Mouse (Mus musculus) midbrain, postnatal 0 days (tissue): Measurements from ENCODE around the gene 4930404N11Rik. TPM values are rescaled to one million over a fixed set of nuclear protein-coding genes. Genes with fewer than 3 reads are reported as not detected.

Experiments
- ATAC-seq: fragments of 200-750 bp; cut with Nextera tagmentation; 2 replicates; pipeline ENCODE4 v1.8.0; 2017; ENCODE audit warnings: moderate number of reproducible peaks, mild to moderate bottlenecking, moderate TSS enrichment, moderate library complexity; ENCODE audit not compliant: low FRiP score
- DNase-seq: peaks from one replicate; pipeline ENCODE4 v3.0.0-alpha.2; 2015; ENCODE audit warnings: low spot score
- H3K27ac ChIP-seq: fragments of 300-500 bp; sonication (generic); 2 replicates; pipeline ENCODE4 v1.5.1; 2014; ENCODE audit warnings: low read depth, mild to moderate bottlenecking, low read length, mixed read lengths
- H3K27me3 ChIP-seq: fragments of 300-500 bp; sonication (generic); 2 replicates; pipeline ENCODE4 v1.6.1; 2014; ENCODE audit warnings: low read length, control low read depth, mixed read lengths; ENCODE audit not compliant: insufficient read depth
- H3K36me3 ChIP-seq: fragments of 300-500 bp; sonication (generic); 2 replicates; pipeline ENCODE4 v1.6.1; 2014; ENCODE audit warnings: low read length, control low read depth, mixed read lengths; ENCODE audit not compliant: insufficient read depth
- H3K4me1 ChIP-seq: fragments of 300-500 bp; sonication (generic); 2 replicates; pipeline ENCODE4 v1.6.1; 2014; ENCODE audit warnings: mild to moderate bottlenecking, control low read depth, antibody characterized with exemption, low read length, mixed read lengths; ENCODE audit not compliant: insufficient read depth
- H3K4me2 ChIP-seq: fragments of 300-500 bp; sonication (generic); 2 replicates; pipeline ENCODE4 v1.6.1; 2014; ENCODE audit warnings: low read depth, mild to moderate bottlenecking, low read length, mixed read lengths; ENCODE audit not compliant: poor library complexity, severe bottlenecking
- H3K4me3 ChIP-seq: fragments of 300-500 bp; sonication (generic); 2 replicates; pipeline ENCODE4 v1.5.1; 2014; ENCODE audit warnings: low read depth, mild to moderate bottlenecking, low read length, moderate library complexity
- H3K9ac ChIP-seq: fragments of 300-500 bp; sonication (generic); replicated peaks from 2 replicates; pipeline ENCODE4 v1.6.1; 2014; ENCODE audit warnings: mild to moderate bottlenecking, low read length, moderate library complexity, mixed read lengths; ENCODE audit not compliant: poor library complexity, severe bottlenecking
- H3K9me3 ChIP-seq: fragments of 300-500 bp; sonication (generic); 2 replicates; pipeline ENCODE4 v1.6.1; 2016; ENCODE audit warnings: low read length, control low read depth
- CTCF ChIP-seq: IDR thresholded peaks from 2 replicates; pipeline ENCODE4 v1.5.1; 2016; ENCODE audit warnings: antibody characterized with exemption, mild to moderate bottlenecking
- whole genome bisulfite sequencing: fragments of 180-500 bp; shearing (Covaris S2); extraction: QIAGEN DNeasy Blood & Tissue Kit; methylation state at CpG from one replicate; pipeline ENCODE4 v1.1.7; 2014; 5-methylcytosine and 5-hydroxymethylcytosine counted together
- polyA plus RNA-seq: library from polyadenylated mRNA; unstranded; fragments of >200 nt; fragmentation: Nextera tagmentation; extraction: Ambion mirVana; gene quantifications from 2 replicates; pipeline ENCODE4 v1.2.1, GENCODE M21; 2015
- total RNA-seq: library from RNA; depleted of rRNA; stranded (reverse); fragments of >200 nt; gene quantifications from 2 replicates; pipeline ENCODE4 v1.2.3, GENCODE M21; 2014

Gene 4930404N11Rik
- total and polyA plus RNA-seq, 2 experiments from 2014 or later: 0.47 TPM; not detected in 1

DNA sequence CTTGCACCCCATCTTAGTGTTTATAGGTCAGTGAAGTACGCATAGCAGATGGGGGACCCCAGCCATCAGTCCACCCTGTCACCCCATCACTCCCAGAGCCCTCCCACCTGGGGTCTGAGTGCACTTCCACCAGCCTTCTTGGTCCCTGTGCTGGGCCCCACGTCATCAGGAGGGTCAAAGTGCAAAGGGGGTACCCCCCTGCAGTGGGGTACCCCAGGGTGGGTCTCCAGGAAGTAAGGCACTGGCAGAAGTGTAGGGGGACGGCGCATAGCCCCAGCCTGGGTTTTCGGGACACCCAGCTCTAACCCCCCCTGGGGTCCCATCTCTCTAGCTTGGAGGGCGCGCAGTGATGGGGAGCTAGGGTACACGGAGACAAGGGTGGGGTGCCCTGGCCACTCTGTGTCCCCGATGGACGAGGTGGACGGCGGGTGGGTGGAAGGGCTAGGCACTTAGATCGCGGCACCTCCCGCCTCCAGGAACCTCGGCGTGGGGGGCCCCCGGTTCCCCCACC lies 34.2 kb upstream of the 4930404N11Rik start:
- WGBS: 79% methylated on average over 18 of the region's 18 CpGs
- no peaks in the 10 kb centered on the region for H3K4me1 ChIP-seq
- no peak overlapping the region for H3K9ac ChIP-seq
- H3K36me3 ChIP-seq: peaks cover 33% of the 10 kb centered on the region
- no peaks in the 10 kb centered on the region for H3K9me3 ChIP-seq
- ATAC-seq (no peak), DNase-seq (no peak)
- no peak overlapping the region for H3K27ac ChIP-seq
- no peak for TF ChIP-seq CTCF
- no peaks in the 10 kb centered on the region for H3K27me3 ChIP-seq
- H3K4me3 ChIP-seq: no peak overlapping the region
- H3K4me2 ChIP-seq: 0 out of 2 replicates have a peak overlapping the region, but pooled peaks have one; percentile 15

DNA sequence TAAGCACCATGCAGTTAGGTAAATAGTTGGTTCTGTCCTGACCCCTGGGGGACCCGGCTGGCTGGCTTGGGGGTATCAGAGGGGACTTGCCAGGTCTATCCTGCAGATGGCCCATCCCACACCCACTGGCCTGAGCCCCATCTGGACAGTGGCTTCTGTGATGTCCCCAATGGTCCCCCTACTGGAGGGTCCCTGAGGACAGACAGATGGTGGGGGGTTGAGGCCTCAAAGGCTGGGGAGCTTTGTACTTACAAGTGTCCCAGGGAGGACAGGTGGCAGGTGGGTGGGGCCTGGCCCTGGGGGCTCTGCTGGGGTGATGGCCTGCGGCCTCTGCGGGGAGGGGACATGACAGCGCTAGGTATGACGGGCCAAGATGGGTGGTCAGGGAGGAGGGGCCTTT lies 33.7 kb upstream of the 4930404N11Rik start:
- Histone ChIP-seq H3K4me3 (no peak overlapping the region), H3K9ac (no peak overlapping the region), H3K4me1 (no peaks in the 10 kb centered on the region), H3K27ac (no peak overlapping the region; the same call in 1 of the 2 replicates), H3K36me3 (peaks cover 27% of the 10 kb centered on the region), H3K9me3 (no peaks in the 10 kb centered on the region), H3K27me3 (no peaks in the 10 kb centered on the region), H3K4me2 (no peak overlapping the region)
- no peak for TF ChIP-seq CTCF
- DNase-seq (no peak), ATAC-seq (no peak)
- WGBS: 57% methylated on average over 4 of the region's 5 CpGs

DNA sequence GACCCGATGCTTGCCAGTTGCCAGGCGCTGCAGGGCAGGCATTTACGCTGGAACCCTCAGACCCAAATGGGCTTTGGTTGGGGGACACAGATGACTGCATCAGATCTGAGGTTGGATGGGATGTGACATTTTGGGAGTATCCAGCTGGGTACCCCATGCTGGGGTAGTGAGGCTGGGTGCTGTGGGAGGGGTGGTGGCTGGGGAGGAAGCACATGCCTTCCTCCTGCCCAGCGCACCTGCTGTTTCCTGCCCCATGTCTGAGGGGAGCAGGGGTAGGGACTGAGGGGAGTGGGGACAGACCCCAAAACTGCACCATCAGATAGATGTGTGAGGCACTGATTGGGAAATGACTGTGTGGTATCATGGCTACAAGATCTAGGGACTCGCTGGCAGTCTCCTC lies 31.1 kb upstream of the 4930404N11Rik start:
- DNase-seq (no peak), ATAC-seq (no peak)
- Histone ChIP-seq H3K27me3 (no peaks in the 10 kb centered on the region), H3K4me3 (no peak overlapping the region), H3K4me2 (no peak overlapping the region), H3K27ac (no peak overlapping the region), H3K9ac (no peak overlapping the region), H3K9me3 (no peaks in the 10 kb centered on the region), H3K36me3 (peaks cover 22% of the 10 kb centered on the region), H3K4me1 (no peaks in the 10 kb centered on the region)
- no peak for TF ChIP-seq CTCF
- 48% methylated on average over 5 of the region's 5 CpGs for WGBS

DNA sequence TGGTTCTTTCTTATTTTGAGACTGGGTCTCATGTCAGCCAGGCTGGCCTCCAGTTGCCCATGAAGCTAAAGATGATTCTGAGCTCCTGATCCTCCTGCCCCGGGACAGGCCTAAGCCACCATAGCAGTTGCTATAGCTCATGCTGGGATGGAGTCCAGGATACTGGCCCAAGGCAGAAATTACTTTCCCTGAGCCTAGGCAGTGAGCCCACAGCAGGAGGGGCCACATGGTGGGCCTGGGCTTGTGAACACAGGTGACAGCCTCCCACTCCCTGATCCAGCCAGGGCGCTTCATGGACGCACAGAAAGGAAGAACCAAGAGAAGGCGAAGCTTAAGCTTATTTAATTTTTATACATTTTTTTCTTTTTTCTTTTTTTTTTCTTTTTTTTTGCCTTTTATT lies 30.2 kb upstream of the 4930404N11Rik start:
- Histone ChIP-seq H3K36me3 (peaks cover 25% of the 10 kb centered on the region), H3K9ac (no peak overlapping the region; the same call in 1 of the 2 replicates), H3K4me3 (no peak overlapping the region), H3K9me3 (no peaks in the 10 kb centered on the region), H3K27ac (no peak overlapping the region), H3K27me3 (no peaks in the 10 kb centered on the region), H3K4me2 (no peak overlapping the region), H3K4me1 (no peaks in the 10 kb centered on the region)
- DNase-seq (no peak), ATAC-seq (no peak)
- TF ChIP-seq CTCF: no peak
- 74% methylated on average over 4 of the region's 4 CpGs for WGBS

DNA sequence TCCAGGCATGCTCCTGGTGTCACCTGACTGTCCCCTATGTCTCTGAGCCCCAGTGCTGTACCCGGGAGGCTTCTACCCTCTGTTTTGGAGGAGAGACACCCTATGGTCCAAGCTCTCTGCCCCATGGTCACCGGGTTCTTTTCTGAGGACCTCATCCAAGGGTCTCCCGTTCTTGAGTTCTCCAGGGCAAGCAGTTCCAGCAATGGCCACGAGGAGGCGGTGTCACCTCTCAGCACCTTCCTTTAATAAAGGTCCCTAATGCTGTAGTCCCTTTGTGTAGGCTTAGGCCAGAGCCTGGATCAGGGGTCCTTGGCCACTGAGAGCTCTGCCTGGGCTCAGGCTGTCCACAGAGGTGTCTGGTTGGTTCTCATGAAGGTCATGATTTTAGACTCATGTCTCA lies 29.5 kb upstream of the 4930404N11Rik start:
- Histone ChIP-seq H3K27ac (no peak overlapping the region), H3K9me3 (no peaks in the 10 kb centered on the region), H3K9ac (no peak overlapping the region), H3K4me2 (no peak overlapping the region), H3K4me1 (no peaks in the 10 kb centered on the region), H3K27me3 (no peaks in the 10 kb centered on the region), H3K36me3 (peaks cover 19% of the 10 kb centered on the region), H3K4me3 (no peak overlapping the region)
- WGBS: 12% methylated on average over 5 of the region's 5 CpGs
- TF ChIP-seq CTCF: peak; percentile 90
- ATAC-seq: no peak
- peak; percentile 57 for DNase-seq

DNA sequence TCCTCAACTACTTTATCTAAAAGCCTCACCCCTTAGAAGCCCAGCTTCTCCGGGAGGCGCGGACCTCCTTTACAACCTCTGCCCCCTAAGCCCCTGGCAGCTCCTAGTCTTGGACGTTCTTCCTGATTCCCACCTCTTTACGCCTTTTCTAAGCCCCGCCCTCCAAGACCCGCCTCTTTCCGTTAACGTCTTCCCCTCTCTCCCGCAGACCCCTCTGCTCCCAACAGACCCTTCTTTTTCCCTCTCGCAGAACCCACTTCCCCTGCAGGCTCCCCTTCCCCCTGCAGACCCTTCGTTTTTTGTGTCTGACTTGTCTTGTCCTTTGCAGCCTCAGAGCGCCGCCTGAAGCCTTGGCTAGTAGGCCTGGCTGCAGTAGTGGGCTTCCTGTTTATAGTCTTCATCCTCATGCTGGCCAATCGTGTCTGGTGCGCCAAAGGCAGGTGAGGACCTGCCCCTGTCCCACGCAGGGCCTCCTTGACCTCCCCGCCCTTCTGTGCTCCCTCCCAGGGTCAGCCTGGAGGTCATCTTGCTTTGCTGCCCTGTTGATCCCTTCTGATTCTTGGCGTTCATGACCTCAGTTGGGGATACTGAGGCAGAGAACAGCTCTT lies 27.9 kb upstream of the 4930404N11Rik start:
- H3K4me1 ChIP-seq: no peaks in the 10 kb centered on the region
- H3K27ac ChIP-seq: no peak overlapping the region
- WGBS: 8% methylated on average over 19 of the region's 19 CpGs
- no peaks in the 10 kb centered on the region for H3K27me3 ChIP-seq
- H3K36me3 ChIP-seq: peaks cover 15% of the 10 kb centered on the region
- peak overlapping the region; percentile 10; the same call in 1 of the 2 replicates for H3K4me3 ChIP-seq
- no peak for ATAC-seq
- DNase-seq: no peak
- peak overlapping the region; percentile 35 for H3K4me2 ChIP-seq
- H3K9me3 ChIP-seq: no peaks in the 10 kb centered on the region
- H3K9ac ChIP-seq: peak overlapping the region; percentile 33; the same call in 1 of the 2 replicates
- no peak for TF ChIP-seq CTCF
